ENCODE assay signal across 1 mouse cellular context in the genomic region with DNA sequence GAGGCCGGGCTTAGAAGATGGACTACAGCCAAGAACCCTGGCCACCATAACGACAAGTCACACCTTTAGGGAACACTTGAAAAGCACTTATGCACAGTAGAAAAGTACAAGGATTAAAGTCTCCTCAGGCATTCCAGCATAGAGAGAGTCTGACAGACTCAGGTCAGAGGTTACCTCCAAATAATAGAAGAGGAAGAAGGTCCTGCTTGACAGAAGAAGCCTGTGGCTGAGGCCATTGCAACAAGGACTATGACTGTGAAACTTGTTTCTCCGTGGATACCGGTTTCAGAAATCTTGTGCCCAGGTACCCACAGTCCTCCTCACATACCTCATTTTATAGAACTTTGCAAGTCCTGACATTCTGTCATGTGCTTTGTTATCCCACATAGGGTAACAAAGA. TPM values are rescaled to one million over a fixed set of nuclear protein-coding genes. Genes with fewer than 3 reads are reported as not detected.
"Had no signal": no experiment of that assay in that cellular context is flagged by ENCODE, and none has a peak within 500 bp of the region (broad histone marks: within the 10 kb centered on the region; RNA-seq: fewer than 3 reads in every experiment).

No protein-coding gene starts in this region.

RNA-seq across cellular contexts. Expression of gene Ttc41, which starts 35.1 kb away (rescaled TPM):
- polyA plus RNA-seq: erythroblast, embryonic 14.5 days had no signal
